Mouse (Mus musculus): ENCODE measurements around the gene Zfyve16. TPM values are rescaled to one million over a fixed set of nuclear protein-coding genes. Genes with fewer than 3 reads are reported as not detected.
A peak's percentile ranks its signal among the peaks of the same experiment; 100 is the strongest.

The Zfyve16 gene
- polyA plus RNA-seq, 1 experiment from 2014 or later = 8.6 TPM

DNA sequence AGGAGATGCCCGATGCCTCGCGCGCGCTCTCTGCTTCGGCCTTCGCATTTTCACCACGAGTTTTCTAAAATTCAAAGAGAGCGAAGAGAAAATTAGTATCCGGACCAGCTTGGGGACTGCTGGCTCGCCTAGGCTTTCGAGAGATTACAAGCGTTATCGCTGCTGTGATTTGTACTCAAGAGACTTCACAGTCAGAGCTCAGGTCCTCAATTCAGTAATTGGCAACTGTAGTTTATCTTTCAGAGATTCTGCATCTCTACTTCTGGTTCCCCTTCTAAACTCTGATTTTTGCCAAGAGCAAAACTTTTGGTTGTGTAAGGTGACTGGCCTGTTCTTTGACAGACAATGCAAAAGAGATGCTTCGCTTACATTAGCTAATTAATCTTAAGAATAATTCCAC, 569 bp upstream of the Zfyve16 start:
- H3K27me3 ChIP-seq (replicated peaks) = no peaks in the 10 kb centered on the region
- H3K4me3 ChIP-seq (replicated peaks) = peak overlapping the region; percentile 72
- no peaks in the 10 kb centered on the region for H3K4me1 ChIP-seq
- no peak for ATAC-seq (ENCODE audit: insufficient read depth, low FRiP score, low read depth)
- WGBS = 2% methylated on average over 15 of the region's 15 CpGs
- peak overlapping the region; percentile 61 for H3K4me2 ChIP-seq
- H3K36me3 ChIP-seq = no peaks in the 10 kb centered on the region
- no peaks in the 10 kb centered on the region for H3K9me3 ChIP-seq
- peak overlapping the region; percentile 97 for H3K27ac ChIP-seq
- peak overlapping the region; percentile 55 for H3K9ac ChIP-seq

DNA sequence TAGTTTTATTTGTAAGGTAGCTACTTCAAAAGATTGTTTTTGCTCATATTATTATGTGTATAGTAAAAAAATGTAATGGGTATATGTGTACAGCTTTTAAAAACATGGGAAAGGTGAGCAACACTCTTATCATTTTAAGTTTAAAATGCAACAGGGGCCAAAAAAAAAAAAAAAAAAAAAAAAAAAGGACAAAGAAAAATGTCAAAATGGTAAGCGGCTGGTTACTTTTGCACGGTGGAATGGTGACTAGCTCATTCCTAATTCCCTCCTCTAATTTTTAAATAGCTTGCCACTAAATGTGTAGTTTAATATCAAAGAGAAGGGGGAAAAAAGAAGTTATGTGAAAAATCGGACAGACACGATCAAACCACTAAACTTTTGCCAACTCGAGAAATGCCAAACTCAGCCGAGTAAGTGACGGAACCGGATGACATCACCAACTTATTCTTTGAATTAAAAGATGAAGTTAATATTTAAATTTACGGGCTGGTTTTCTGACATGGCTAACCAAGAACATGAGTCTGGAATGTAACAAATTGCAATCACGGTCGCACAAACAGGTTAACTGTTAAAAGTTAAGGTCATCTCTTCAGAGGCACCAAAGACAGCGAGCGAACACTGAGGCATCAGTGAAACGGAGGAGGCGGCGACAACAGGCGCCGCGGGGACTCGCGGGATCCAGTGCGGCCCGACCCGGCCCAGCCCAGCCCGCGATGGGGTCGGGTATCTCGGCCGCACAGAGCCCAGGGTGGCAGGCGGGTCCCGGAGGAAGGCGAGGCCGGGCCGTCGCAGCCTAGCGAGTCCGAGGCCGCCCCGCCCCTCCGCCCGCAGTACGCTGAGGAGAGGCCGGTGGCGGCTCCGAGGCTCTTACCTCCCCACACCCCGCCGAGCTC, 594 bp downstream of the Zfyve16 start:
- peak overlapping the region; percentile 97 for H3K27ac ChIP-seq
- peak; percentile 90 for ATAC-seq (ENCODE audit: insufficient read depth, low FRiP score, low read depth)
- H3K4me3 ChIP-seq (replicated peaks) = peak overlapping the region; percentile 72
- no peaks in the 10 kb centered on the region for H3K9me3 ChIP-seq
- peak overlapping the region; percentile 79 for H3K9ac ChIP-seq
- no peaks in the 10 kb centered on the region for H3K27me3 ChIP-seq (replicated peaks)
- H3K4me2 ChIP-seq = peak overlapping the region; percentile 61
- H3K4me1 ChIP-seq = no peaks in the 10 kb centered on the region
- 1% methylated on average over 47 of the region's 47 CpGs for WGBS
- no peaks in the 10 kb centered on the region for H3K36me3 ChIP-seq

DNA sequence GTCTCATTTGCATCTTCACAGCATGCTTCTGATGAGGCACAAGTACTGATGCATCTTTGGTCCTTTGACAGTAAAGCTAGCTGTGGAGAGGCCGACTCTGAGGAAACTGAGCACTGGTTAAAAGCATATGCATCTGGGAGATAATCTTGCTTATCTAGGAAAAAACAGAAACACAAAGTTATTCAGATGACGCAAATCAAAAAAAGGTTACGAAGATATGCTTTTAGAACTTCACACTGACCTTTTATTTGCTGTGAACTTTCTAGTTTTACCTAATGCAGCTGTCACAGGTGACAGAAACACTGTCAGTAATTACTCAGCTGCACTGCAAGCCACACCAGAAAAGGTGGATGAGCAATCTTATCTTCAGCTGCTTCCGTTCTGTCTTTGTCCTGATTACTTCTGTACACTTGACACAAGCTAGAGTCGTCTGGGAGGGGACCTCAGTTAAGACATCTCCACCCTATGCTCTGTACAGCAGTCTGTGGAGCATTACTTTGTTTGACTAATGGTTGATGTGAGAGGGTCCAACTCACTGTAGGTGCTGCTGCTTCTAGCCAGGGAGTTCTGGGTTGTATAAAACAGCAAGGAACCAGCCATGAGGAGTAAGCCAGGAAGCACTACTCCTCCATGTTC, 7.4 kb downstream of the Zfyve16 start:
- Histone ChIP-seq H3K36me3 (peaks cover 19% of the 10 kb centered on the region), H3K4me2 (no peak overlapping the region), H3K9me3 (no peaks in the 10 kb centered on the region), H3K4me1 (no peaks in the 10 kb centered on the region), H3K4me3 (replicated peaks) (no peak overlapping the region), H3K9ac (no peak overlapping the region), H3K27ac (no peak overlapping the region), H3K27me3 (replicated peaks) (no peaks in the 10 kb centered on the region)
- no peak for ATAC-seq (ENCODE audit: insufficient read depth, low FRiP score, low read depth)
- WGBS = 79% methylated on average over 5 of the region's 5 CpGs

DNA sequence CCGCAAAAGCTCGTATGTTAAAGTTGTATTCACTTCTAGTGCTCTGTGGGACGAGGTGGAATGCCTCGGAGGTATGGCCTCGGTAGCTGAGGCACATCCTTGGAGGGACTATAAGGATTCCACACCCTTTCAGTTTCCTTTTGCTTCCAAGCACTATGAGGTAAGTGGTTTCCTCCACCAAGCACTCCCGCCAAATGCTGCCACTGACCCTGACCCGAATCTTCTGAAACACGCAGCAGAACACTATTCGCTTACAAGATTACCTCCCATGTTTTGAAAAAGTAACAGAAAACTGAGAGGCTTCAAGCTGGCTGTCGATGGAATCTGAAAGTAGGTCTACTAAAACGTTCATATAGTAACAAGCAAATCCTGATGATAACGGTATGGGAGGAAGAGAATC, 25.8 kb downstream of the Zfyve16 start:
- Histone ChIP-seq H3K27me3 (replicated peaks) (no peaks in the 10 kb centered on the region), H3K9me3 (no peaks in the 10 kb centered on the region), H3K4me2 (no peak overlapping the region), H3K9ac (no peak overlapping the region), H3K4me3 (replicated peaks) (no peak overlapping the region), H3K36me3 (peaks cover 14% of the 10 kb centered on the region), H3K27ac (no peak overlapping the region), H3K4me1 (no peaks in the 10 kb centered on the region)
- 86% methylated on average over 12 of the region's 12 CpGs for WGBS
- ATAC-seq (ENCODE audit: insufficient read depth, low FRiP score, low read depth) = no peak

DNA sequence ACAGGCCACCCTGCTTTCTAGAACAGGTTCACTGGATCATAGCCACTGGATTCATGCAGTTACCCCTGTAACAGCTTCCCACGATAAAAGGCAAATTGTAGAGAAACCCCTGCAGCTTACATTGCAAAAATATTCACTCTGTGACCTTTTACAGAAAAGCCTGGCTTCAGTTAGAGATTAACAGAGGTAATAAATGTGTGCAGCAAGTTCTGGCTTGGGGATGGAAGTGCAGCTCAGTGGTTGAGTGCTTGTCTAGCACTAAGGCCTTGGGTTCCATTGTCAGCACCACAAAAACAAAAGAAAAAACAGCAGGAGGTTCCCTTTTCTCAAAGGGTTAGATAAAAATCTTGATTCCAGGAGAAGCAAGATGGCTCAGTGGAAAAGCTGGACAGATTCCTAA, 38.7 kb downstream of the Zfyve16 start:
- H3K27ac ChIP-seq = no peak overlapping the region
- H3K27me3 ChIP-seq (replicated peaks) = no peaks in the 10 kb centered on the region
- no peaks in the 10 kb centered on the region for H3K4me1 ChIP-seq
- H3K9ac ChIP-seq = no peak overlapping the region
- H3K4me2 ChIP-seq = no peak overlapping the region
- no peak for ATAC-seq (ENCODE audit: insufficient read depth, low FRiP score, low read depth)
- WGBS = 87% methylated on average over 1 of the region's 1 CpGs
- H3K4me3 ChIP-seq (replicated peaks) = no peak overlapping the region
- H3K36me3 ChIP-seq = peaks cover 13% of the 10 kb centered on the region
- no peaks in the 10 kb centered on the region for H3K9me3 ChIP-seq

DNA sequence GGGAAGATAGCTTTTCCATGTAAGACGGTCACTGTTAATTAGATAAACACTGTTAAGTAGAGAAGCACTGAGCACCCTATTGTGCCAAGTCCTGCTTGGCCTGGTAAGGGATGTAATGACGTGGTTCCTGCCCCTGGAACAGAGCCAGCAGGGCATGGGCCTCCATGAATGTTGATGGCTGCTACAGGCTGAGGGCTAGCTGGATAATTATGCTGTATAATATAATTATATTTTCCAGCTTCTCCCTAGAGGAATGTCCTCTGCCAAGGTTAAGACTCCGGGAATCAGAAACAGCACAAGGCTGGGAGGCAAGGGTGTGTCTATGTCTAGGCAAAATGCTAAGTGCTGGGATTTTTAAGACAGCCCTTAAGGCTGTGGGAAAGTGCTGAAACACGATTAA, 39.9 kb downstream of the Zfyve16 start:
- Histone ChIP-seq H3K4me1 (no peaks in the 10 kb centered on the region), H3K27me3 (replicated peaks) (no peaks in the 10 kb centered on the region), H3K9ac (no peak overlapping the region), H3K9me3 (no peaks in the 10 kb centered on the region), H3K27ac (no peak overlapping the region), H3K36me3 (peaks cover 19% of the 10 kb centered on the region), H3K4me2 (no peak overlapping the region), H3K4me3 (replicated peaks) (no peak overlapping the region)
- ATAC-seq (ENCODE audit: insufficient read depth, low FRiP score, low read depth) = no peak
- WGBS = 81% methylated on average over 4 of the region's 4 CpGs

DNA sequence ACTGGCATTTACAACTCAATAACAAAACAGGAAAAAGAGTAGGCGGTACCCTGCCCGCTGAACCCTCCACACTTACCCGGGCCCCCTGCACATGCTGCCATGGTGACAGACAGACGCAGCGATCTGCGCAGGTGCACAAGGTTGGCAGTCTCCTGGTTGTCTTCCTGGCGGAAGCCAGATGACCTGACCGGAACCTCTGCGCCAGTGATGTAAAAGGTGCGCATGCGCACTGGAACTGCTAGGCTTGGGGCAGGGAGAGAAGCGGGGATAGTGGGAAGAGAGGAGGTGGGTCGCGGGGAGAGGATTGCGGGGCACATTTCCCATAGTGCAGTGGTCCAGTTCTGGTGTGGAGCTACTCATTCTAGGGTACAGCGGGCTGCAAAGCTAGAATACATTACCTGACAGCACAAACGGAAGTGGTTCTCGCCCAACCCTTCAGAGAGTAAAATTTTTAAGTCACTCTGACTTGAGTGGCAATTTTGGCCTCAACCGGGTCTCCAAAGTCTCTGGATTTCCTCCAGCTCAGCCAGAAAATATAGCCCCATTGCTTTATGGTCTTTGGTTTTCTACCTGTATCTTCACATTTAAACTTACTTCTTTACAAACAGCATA, 46.7 kb downstream of the Zfyve16 start, which contains the start of gene Fam151b:
Gene Fam151b, minus strand, starts transcription at position 164 of the 612 bp plus-strand sequence.
- peak; percentile 98 for ATAC-seq (ENCODE audit: insufficient read depth, low FRiP score, low read depth)
- H3K4me3 ChIP-seq (replicated peaks) = peak within 1 kb of the TSS; percentile 49
- no peaks in the 10 kb centered on the region for H3K27me3 ChIP-seq (replicated peaks)
- H3K9ac ChIP-seq = peak within 1 kb of the TSS; percentile 17; the same call in 1 of the 2 replicates
- peak within 1 kb of the TSS; percentile 75 for H3K4me2 ChIP-seq
- peaks cover 6% of the 10 kb centered on the region; the same call in 1 of the 2 replicates for H3K36me3 ChIP-seq
- H3K27ac ChIP-seq = peak within 1 kb of the TSS; percentile 19; the same call in 1 of the 2 replicates
- WGBS = 6% methylated on average over 19 of the region's 19 CpGs
- no peaks in the 10 kb centered on the region for H3K4me1 ChIP-seq
- no peaks in the 10 kb centered on the region for H3K9me3 ChIP-seq

DNA sequence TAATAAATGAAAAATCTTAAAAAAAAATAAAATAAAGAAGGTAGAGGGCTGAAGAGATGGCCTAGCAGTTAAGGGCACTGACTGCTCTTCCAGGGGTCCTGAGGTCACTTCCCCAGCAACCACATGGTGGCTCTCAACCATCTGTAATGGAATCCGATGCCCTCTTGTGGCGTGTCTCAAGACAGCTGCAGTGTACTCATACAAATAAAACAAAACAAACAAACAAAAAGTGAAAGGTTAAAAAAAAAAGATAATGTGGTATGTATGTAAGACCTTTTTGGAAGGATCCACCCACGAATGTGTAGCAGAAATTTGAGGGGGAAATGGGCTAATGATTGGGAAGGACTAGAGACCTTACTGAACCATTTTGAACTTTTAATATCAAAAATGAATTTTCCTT, 47.3 kb downstream of the Zfyve16 start:
- H3K4me3 ChIP-seq (replicated peaks) = peak overlapping the region; percentile 49
- H3K4me1 ChIP-seq = no peaks in the 10 kb centered on the region
- H3K36me3 ChIP-seq = peaks cover 6% of the 10 kb centered on the region; the same call in 1 of the 2 replicates
- H3K27me3 ChIP-seq (replicated peaks) = no peaks in the 10 kb centered on the region
- no peak overlapping the region for H3K9ac ChIP-seq
- H3K27ac ChIP-seq = no peak overlapping the region
- peak; percentile 54; the same call in 1 of the 2 replicates for ATAC-seq (ENCODE audit: insufficient read depth, low FRiP score, low read depth)
- 4% methylated on average over 3 of the region's 3 CpGs for WGBS
- peak overlapping the region; percentile 75 for H3K4me2 ChIP-seq
- no peaks in the 10 kb centered on the region for H3K9me3 ChIP-seq

DNA sequence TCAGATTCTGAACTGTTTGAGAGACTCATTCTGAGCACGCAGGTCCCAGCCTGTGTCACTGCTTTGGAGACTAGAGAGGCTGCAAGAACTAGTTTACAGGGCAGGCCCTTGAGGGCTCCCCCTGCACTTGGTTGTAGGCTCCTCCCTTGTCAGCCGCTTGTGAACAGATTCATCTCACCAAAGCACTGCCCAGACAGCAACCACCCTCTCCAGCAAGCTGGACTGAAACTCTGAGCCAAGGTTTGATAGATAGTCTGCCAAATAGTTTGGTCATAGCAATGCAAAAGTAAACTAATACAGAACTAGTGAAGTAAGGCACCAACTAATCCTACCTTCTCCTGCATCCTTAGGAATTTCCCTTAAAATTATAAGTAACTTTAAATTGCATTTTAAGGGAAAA, 60.5 kb downstream of the Zfyve16 start:
- no peak for ATAC-seq (ENCODE audit: insufficient read depth, low FRiP score, low read depth)
- no peaks in the 10 kb centered on the region for H3K36me3 ChIP-seq
- H3K9ac ChIP-seq = no peak overlapping the region
- 59% methylated on average over 2 of the region's 2 CpGs for WGBS
- H3K4me2 ChIP-seq = no peak overlapping the region
- H3K27me3 ChIP-seq (replicated peaks) = no peaks in the 10 kb centered on the region
- H3K27ac ChIP-seq = no peak overlapping the region
- no peaks in the 10 kb centered on the region for H3K4me1 ChIP-seq
- H3K4me3 ChIP-seq (replicated peaks) = no peak overlapping the region
- no peaks in the 10 kb centered on the region for H3K9me3 ChIP-seq

DNA sequence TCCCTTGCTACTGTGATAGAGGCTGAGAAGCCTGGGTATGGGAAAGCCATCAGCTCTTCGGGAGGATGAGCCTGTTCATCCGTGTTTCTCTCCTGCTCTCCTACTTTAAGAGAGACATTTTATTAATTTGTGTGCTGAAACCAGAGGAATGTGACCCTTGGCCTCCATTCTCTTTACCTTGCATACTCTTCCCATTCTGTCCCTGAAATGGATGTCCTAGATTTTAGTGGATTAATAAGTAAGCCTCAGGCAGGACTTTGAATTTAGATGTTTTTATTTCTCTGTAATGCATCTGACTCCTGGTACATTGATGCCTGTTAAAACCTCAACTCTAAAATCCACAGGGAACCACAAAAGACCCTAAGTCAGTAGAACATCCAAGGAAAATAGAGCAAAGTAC, 61.3 kb downstream of the Zfyve16 start:
- Histone ChIP-seq H3K9me3 (no peaks in the 10 kb centered on the region), H3K27me3 (replicated peaks) (no peaks in the 10 kb centered on the region), H3K9ac (no peak overlapping the region), H3K36me3 (no peaks in the 10 kb centered on the region), H3K4me3 (replicated peaks) (no peak overlapping the region), H3K27ac (no peak overlapping the region), H3K4me2 (no peak overlapping the region), H3K4me1 (no peaks in the 10 kb centered on the region)
- no peak for ATAC-seq (ENCODE audit: insufficient read depth, low FRiP score, low read depth)
- WGBS = 42% methylated on average over 2 of the region's 2 CpGs

DNA sequence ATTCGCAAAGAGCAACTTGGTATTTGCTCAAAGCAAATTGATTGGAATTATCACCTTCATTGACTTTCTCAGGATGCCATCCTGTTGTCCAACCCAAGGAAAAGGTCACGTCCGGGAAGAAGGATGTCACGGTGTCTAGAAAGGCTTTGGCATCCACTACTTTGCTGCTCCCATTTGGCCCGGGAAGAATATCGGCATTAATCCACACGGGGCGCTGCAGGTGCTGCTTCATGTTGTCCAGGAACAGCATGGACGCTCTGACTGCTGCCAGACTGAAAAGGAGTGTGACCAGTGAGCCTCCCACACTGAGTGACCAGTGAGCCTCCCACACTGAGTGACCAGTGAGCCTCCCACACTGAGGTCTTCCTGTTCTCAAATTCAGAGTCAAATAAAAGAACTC, 62.8 kb downstream of the Zfyve16 start:
- WGBS = 75% methylated on average over 9 of the region's 9 CpGs
- Histone ChIP-seq H3K36me3 (no peaks in the 10 kb centered on the region), H3K4me2 (no peak overlapping the region), H3K27ac (no peak overlapping the region), H3K4me1 (no peaks in the 10 kb centered on the region), H3K27me3 (replicated peaks) (no peaks in the 10 kb centered on the region), H3K9me3 (no peaks in the 10 kb centered on the region), H3K9ac (no peak overlapping the region), H3K4me3 (replicated peaks) (no peak overlapping the region)
- no peak for ATAC-seq (ENCODE audit: insufficient read depth, low FRiP score, low read depth)

DNA sequence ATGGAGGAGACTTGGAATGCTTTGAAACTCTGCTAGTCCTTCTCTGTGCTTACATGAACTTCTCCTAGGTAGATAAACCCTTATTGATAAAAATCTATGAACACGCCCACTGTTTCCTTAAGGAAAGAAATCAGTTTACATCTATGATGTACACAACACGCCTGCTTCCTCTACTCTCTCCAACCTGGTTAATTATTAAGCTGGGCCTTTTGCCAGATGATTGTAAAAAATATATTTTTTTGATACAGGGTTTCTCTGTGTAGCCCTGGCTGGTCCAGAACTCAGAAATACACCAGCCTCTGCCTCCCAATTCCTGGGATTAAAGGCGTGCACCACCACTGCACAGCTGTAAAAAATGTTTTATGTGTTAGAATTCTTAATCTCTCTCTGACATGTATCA, 66.0 kb downstream of the Zfyve16 start:
- Histone ChIP-seq H3K36me3 (no peaks in the 10 kb centered on the region), H3K4me3 (replicated peaks) (no peak overlapping the region), H3K27me3 (replicated peaks) (no peaks in the 10 kb centered on the region), H3K4me2 (no peak overlapping the region), H3K9me3 (no peaks in the 10 kb centered on the region), H3K9ac (no peak overlapping the region), H3K27ac (no peak overlapping the region), H3K4me1 (no peaks in the 10 kb centered on the region)
- WGBS = 66% methylated on average over 3 of the region's 3 CpGs
- ATAC-seq (ENCODE audit: insufficient read depth, low FRiP score, low read depth) = peak; percentile 77
